Mouse (Mus musculus): ENCODE results near the gene Babam2. TPM values are rescaled to one million over a fixed set of nuclear protein-coding genes. Genes with fewer than 3 reads are reported as not detected.

The Babam2 gene
- polyA plus RNA-seq, 1 experiment from 2014 or later, result 32.2 TPM

DNA sequence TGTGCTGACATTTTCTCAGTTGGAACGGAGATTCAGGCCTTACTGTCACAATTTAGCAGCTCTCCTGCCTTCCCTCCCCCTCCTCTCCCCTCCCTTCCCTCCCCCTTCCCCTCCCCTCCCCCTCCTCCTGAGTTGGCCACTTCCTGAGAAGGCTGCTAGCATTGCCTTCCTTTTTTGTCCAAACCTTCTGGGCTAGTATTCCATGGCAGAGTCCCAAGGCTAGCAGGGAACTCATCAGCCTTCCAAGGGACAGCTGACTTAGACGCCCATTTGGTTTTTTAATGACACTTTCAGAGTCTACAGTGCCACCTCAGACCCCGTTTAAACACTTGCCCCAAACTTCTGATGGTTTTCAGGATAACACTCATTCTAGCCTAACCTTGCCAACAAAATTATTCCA is 430.4 kb downstream of the Babam2 start:
- H3K27ac ChIP-seq, result no peak overlapping the region
- no peak overlapping the region for H3K9ac ChIP-seq
- no peaks in the 10 kb centered on the region for H3K9me3 ChIP-seq
- WGBS, result 53% methylated on average over 3 of the region's 3 CpGs
- no peaks in the 10 kb centered on the region for H3K36me3 ChIP-seq
- no peak overlapping the region for H3K4me3 ChIP-seq
- peaks cover 12% of the 10 kb centered on the region for H3K27me3 ChIP-seq
- no peak for ATAC-seq (ENCODE audit: insufficient number of reproducible peaks, insufficient read depth, low FRiP score, low TSS enrichment)
- H3K4me2 ChIP-seq (replicated peaks), result no peak overlapping the region
- peaks cover 2% of the 10 kb centered on the region; the same call in 1 of the 2 replicates for H3K4me1 ChIP-seq

GRCm38 (mm10) chr5:32132971-32133501 is 435.6 kb downstream of the Babam2 start:
- peak overlapping the region; percentile 93 for H3K4me2 ChIP-seq (replicated peaks)
- peaks cover 12% of the 10 kb centered on the region for H3K27me3 ChIP-seq
- peak overlapping the region; percentile 81 for H3K27ac ChIP-seq
- peaks cover 10% of the 10 kb centered on the region for H3K4me1 ChIP-seq
- no peaks in the 10 kb centered on the region for H3K36me3 ChIP-seq
- H3K9ac ChIP-seq, result peak overlapping the region; percentile 64
- H3K9me3 ChIP-seq, result no peaks in the 10 kb centered on the region
- WGBS, result 1% methylated on average over 47 of the region's 48 CpGs
- H3K4me3 ChIP-seq, result peak overlapping the region; percentile 50
- ATAC-seq (ENCODE audit: insufficient number of reproducible peaks, insufficient read depth, low FRiP score, low TSS enrichment), result peak; percentile 11; the same call in 1 of the 2 replicates

- 0% methylated on average over 20 of the region's 20 CpGs for whole genome bisulfite sequencing
- Histone ChIP-seq H3K9me3 (no peaks in the 10 kb centered on the region), H3K4me1 (peaks cover 10% of the 10 kb centered on the region), H3K27ac (peak overlapping the region; percentile 81), H3K27me3 (peaks cover 12% of the 10 kb centered on the region), H3K9ac (peak overlapping the region; percentile 64), H3K36me3 (no peaks in the 10 kb centered on the region), H3K4me3 (peak overlapping the region; percentile 50), H3K4me2 (replicated peaks) (peak overlapping the region; percentile 93)
- ATAC-seq (ENCODE audit: insufficient number of reproducible peaks, insufficient read depth, low FRiP score, low TSS enrichment), result no peak
Measured at GRCm38 (mm10) chr5:32133549-32134004, 436.1 kb downstream of the Babam2 start.

- Histone ChIP-seq H3K4me2 (replicated peaks) (peak overlapping the region; percentile 93), H3K27ac (peak overlapping the region; percentile 83; the same call in 1 of the 2 replicates), H3K9ac (0 out of 2 replicates have a peak overlapping the region, but pooled peaks have one; percentile 64), H3K4me3 (peak overlapping the region; percentile 62), H3K9me3 (no peaks in the 10 kb centered on the region), H3K36me3 (no peaks in the 10 kb centered on the region), H3K4me1 (peaks cover 10% of the 10 kb centered on the region), H3K27me3 (peaks cover 12% of the 10 kb centered on the region)
- no peak for ATAC-seq (ENCODE audit: insufficient number of reproducible peaks, insufficient read depth, low FRiP score, low TSS enrichment)
- 2% methylated on average over 21 of the region's 21 CpGs for WGBS
Measured at GRCm38 (mm10) chr5:32134051-32134732, 436.7 kb downstream of the Babam2 start.

Small RNA genes lying within 50 kb of the gene (microRNA-seq; reads per million reads assigned to microRNA genes)
- not detected for gene Mir3473e

Other genes starting within 250 kb of the Babam2 start
- gene Zfp512, start 245.3 kb upstream of the Babam2 start, polyA plus RNA-seq (2016; fragmentation: Nextera tagmentation; extraction: Ambion mirVana), result 76.7 and 88.4 TPM in 2 replicates
- 0.13 and 0.20 TPM in 2 replicates for gene 4930548H24Rik, start 211.9 kb upstream of the Babam2 start, polyA plus RNA-seq (2016; fragmentation: Nextera tagmentation; extraction: Ambion mirVana)
- 79.8 and 80.7 TPM in 2 replicates for gene Gpn1, start 202.9 kb upstream of the Babam2 start, polyA plus RNA-seq (2016; fragmentation: Nextera tagmentation; extraction: Ambion mirVana)
- gene Slc4a1ap, start 170.7 kb upstream of the Babam2 start, polyA plus RNA-seq (2016; fragmentation: Nextera tagmentation; extraction: Ambion mirVana), result 39.6 and 41.5 TPM in 2 replicates
- gene Supt7l, start 169.9 kb upstream of the Babam2 start, polyA plus RNA-seq (2016; fragmentation: Nextera tagmentation; extraction: Ambion mirVana), result 31.0 and 33.1 TPM in 2 replicates
- 230 and 251 TPM in 2 replicates for gene Mrpl33, start 100.7 kb upstream of the Babam2 start, polyA plus RNA-seq (2016; fragmentation: Nextera tagmentation; extraction: Ambion mirVana)
- gene Rbks, start 57 bp upstream of the Babam2 start, polyA plus RNA-seq (2016; fragmentation: Nextera tagmentation; extraction: Ambion mirVana), result 1.7 and 2.5 TPM in 2 replicates

Data from embryonic facial prominence, embryonic 12.5 days (tissue).